Mouse (Mus musculus) adrenal gland (tissue): ENCODE measurements around the gene Smpx.

Experiments
- intact Hi-C: fragments of 180-260 bp; cut with DNase I; formaldehyde crosslinking; loops from one replicate; pipeline ENCODE4 v1.15.1; 2025
- long read RNA-seq, 2 experiments: library from polyadenylated mRNA; unstranded; transcript quantifications; one replicate each; pipeline ENCODE4 v2.0.0; 2020; ENCODE audit warnings: borderline replicate concordance in 1 of 2; ENCODE audit not compliant: insufficient replicate concordance in 1 of 2

The Smpx gene
- long read RNA-seq, experiment 1, transcript Smpx-203 (5 exons, 898 nt): major isoform, 5 of 12 reads
- long read RNA-seq, experiment 1, partial matches to known transcripts: 3 of 12 reads
- long read RNA-seq, experiment 1, other reads (novel, unspliced or antisense): 2 of 12 reads
- long read RNA-seq, experiment 2, partial matches to known transcripts: 6 of 22 reads
- long read RNA-seq, experiment 2, other reads (novel, unspliced or antisense): 6 of 22 reads

DNA sequence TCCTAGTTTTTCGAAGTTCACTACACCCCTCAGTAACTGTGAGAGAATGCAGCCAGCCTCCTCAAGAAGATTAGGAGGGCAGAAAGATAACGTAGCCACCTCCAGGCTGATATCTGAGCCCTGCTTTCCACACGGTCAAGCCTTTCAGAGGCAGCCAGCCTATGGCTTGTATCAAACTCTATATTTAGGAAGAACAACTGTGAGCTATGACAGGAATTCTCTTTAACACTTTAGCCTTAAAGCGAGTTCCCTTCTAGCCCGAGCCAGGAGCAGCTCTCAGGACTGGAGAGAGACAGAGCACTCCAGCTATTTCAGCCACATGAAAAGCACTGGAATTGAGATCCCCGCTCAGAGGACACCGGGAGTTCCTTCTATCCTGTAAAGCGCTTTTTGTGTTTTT is at the start of gene Smpx:
Gene Smpx, plus strand, starts transcription at position 49 of the 400 bp plus-strand sequence.
- intact Hi-C loops: no loop called here

DNA sequence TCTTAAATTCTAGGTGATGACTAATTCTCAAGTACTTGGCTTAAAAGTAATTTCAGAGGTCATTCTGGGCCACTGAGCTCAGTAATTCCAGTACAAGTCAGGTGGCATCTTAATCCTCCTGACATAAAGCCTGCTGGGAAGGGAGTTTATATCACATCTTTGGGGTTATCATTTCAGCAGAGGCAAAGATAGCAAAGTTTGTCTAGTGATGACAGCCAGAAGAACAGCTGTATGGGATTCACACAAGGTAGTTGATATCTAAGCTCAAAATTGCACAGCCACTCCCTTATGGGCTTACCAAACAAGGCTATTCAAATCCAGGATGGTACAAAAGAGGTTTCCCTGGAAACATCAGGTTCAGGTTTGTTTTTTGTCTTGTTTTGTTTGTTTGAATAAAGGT is 43.7 kb upstream of the Smpx start:
- intact Hi-C loops: no loop called here

DNA sequence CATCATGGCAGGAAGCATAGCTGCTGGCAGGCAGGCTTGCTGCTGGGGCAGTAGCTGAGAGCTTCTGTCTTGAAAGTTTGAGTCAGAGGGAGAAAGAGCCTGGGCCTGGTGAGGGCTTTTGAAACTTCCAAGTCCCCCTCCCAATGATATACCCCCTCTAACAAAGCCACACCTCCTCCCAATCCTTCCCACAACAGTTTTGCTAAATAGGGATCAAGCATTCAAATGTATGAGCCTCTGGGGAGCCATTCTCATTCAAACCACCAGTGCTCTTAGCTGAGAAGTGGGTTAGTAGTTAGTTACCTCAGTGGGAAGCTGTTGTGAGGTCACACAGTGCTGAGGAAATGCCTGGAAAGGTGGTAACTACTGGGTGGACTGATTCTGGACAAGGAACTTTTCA is 41.4 kb upstream of the Smpx start:
- intact Hi-C loops: no loop called here

DNA sequence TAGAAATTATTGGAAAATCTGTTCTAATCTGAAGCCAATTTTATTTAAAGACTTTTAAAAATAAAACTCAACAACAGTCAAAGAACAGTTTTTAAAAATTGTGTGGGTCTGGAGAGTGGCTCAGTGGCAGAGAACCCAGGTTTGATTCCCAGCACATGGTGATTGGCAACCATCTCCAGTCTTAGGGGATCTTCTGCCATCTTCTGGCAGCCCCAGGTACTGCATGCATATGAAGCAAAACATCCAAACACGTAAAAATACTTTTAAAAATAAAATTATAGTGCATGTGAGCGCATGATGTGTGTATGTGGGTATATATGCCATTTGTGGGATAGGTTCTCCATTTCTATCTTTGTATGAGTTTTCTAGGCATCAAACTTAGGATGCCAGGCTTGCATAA is 26.9 kb upstream of the Smpx start:
- intact Hi-C loops: no loop called here

DNA sequence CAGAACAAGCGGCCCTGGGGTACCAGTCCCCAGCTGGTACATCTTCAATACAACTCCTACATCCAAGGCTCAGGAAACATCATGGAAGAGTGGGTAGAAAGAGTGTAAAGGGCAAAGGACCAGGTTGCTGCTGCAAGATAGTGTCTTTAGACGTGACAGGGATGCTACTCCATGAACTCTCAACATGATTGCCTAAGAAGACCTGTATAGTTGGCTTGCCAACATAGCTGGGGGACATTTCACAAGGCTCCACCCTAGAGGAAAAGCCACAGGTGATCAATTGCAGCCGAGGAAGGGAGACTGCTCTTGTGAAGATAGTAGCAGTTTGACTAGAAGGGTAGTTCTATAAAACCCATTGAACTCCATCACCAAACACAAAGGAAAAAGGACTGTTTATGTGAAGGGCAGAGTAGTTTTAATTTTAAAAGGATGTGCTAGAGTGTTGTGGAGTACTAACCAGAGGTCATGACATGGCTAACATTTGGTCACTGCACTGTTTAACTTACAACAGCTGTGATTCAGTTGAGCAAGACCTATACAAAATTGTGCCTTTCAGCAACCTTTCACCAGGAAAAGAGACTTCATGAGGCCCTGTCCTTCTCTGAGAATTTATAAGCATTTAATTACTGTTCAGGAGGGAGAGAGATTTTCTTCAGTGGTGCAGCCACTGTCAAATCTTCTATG is 23.9 kb upstream of the Smpx start:
- intact Hi-C loops: no loop called here

DNA sequence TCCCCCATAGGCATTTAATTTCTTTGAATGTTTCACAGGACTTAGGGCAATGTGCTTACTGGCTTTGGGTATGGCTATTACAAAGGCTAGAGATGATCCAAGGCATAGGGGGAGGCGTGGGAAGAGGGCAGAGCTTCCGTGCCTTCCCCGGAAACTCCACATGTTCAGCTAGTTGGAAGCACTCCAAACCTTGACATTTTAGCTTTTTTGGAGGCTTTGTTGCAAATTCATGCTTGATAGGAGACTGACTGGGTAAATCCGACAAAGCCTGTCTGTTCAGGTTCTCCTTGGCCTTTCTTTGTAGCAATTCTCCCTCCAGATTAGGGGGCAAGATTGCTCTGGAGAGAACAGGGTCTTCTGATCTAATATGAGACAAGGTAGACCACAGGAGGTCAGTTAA is 7.5 kb upstream of the Smpx start:
- intact Hi-C loops: no loop called here

DNA sequence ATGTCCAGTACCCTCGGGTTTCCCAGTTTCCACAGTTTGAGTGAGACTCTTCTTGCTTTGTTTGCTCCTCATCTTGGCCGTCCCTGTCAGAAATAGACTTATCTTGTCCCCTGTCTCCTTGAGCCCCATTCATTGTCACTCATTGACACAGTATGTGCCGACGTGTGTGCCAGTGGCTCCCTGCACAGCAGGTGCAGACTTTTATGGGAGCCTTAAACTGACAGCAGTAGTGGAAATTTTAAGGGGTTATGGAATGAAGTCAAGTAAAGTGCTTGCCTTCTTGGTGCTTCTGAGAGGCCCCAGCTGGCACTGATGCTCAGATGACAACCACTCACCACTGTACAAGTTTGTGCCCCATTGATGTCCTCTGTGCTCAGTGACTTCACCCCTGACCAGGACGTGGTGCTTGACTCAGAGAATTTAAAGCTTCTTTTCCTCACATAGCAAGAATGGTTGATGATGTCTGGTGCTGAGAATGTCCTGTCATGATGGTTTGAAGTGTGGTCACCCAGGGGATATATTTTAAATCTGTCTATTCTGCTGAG is 1.0 kb upstream of the Smpx start:
- intact Hi-C loops: no loop called here

DNA sequence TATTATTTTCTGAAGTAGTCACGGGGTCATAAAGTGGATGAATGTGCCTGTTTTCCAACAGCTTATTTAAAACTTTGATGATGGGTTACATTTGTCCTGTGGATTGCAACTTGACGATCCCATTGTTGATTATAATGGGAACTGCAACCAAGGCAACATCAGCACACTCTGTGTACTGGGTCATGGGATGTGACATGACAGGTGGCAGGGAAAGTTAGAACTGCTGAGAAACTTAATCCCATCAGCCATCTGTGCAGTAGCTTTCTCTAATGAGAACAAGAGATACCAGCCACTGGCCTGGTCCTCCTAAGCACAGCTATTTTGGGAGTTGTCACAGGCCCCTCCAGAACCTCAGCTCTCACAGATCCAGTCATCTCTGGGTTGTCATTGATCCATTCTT is 8.5 kb downstream of the Smpx start:
- intact Hi-C loops: no loop called here

DNA sequence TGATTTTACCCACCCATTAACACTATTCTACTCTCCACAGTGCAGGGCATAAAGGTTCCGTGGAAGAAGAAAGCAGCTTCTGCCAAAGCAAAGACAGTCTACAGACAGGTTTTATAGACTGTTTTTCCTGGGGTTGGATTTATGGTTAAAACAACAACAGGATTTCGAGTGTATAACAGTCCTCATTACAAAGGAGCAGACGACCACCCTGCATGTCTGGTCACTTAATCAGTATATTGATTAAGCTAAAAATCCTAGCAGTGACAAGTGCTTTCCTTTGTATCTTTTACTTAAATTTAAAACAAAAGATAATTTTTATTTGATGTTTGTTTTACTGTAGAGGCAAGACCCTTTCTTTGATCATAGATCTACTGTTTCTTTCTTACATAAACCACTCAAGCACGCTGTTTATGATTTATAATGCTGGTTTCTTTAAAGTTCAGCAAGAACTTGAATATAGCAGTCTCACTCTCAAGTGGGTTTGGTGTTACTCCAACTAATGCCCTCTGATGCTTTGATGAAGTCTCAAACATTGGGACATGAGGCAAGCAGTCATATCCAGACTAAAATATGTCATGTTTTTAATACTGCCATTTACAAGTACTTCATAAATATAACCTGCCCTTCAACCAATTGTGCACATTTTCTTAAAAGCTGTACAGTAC is 10.0 kb downstream of the Smpx start:
- intact Hi-C loops: no loop called here

DNA sequence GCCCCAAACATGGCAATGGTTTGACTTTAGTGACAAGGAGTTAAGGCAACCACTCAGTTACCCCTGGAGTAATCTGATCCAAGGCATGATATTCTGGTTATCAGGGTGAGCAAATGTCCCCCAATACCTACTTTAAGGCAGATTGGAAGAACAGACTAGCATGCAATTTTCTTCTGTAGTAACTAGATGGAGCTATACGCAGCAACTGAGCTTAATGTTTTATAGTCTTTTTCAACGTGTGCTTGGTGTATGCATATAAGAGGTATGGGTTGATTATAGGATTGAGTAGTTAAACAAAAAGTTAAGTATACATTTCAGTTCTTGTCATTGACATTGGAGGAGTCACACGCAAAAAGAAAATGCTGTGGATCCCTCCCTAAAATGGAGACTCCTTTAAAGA is 21.2 kb downstream of the Smpx start:
- intact Hi-C loops: no loop called here

DNA sequence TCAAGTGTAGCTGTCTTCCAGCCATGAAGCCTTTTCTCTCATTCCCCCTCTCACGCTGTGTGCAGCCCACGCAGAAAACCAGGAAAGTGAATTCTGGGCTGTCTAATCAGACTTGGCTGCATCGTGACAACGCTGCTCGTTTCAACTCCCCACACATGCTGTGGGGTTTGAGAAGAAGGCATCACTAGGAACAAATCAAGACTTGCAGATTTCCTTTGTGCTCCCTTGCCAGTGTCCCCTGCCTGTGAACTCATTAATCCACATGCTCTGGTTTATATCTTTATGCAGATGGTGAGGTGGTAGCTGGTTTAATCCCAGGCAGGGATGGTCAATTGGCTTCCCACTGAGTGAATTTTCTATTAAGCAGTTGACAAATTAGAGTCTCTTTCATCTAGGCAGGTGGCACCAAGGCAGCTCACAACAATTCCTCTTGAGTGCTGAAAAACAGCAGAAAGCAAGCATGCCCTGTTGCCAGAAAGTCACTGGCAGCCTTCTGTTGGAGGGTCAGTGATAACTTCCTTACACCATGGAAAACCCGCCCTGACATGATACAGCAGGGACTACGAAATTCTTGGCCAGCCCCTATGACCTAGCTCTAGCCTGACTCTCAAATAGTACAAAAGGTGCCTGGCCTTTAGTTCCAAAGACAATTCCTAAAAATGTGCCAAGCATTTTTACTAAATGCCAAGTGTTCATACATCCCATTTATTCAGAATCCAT is 32.1 kb downstream of the Smpx start:
- intact Hi-C loops: loop anchor here (5.0 kb wide), 1 partner anchor 1192 kb away; no protein-coding TSS in a partner anchor

DNA sequence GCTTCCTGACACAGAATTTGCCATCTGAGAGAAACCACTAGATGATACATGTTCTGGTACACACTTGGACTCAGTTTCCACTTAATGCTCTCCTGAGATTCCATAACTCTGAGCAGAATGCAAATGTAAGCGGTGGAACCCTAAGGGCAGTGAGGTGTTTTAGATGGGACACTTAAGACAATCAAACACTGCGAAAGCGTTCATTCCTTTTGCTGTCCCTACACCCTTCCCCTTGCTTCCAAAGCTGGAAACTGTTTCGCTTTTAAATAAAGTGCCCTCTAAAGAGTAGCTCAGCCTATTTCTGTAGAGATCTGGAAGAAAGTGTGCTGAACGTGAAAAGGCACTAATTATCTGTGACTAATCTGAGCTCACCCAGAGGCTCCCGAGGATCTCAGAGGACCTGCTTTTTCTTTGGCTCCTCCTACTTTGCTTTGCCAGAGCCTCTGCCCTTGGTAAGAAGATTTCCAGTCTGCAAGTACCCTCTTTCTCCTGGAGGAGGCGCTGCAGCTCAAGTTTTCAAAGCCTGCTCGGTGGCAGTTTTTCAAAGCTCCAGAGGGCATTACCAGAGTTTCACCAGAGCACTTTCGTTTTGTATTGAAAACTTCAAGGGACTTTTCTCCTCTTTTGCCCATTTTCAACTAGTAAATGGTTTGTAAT is 33.1 kb downstream of the Smpx start:
- intact Hi-C loops: loop anchor here (5.0 kb wide), 1 partner anchor 1191 kb away; no protein-coding TSS in a partner anchor

DNA sequence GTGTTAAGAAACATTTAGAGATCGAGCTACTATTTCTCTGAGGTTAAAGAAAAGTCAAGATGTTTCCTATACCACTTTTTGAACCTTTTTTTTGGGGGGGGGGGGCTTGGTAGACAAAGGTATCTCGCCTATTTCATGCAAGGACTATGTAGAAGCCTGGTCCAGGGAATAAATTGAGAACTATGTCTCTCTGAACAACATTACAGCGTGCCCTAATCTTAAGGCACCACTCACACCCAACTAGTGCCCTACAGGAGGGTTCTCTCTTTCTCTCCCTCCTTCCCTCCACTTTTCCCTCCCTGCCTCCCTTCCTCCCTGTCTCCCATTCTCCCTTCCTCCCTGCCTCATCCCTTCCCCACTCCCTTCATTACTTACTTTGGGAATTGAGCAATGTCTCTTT is 33.6 kb downstream of the Smpx start:
- intact Hi-C loops: loop anchor here (5.0 kb wide), 1 partner anchor 1190 kb away; no protein-coding TSS in a partner anchor

DNA sequence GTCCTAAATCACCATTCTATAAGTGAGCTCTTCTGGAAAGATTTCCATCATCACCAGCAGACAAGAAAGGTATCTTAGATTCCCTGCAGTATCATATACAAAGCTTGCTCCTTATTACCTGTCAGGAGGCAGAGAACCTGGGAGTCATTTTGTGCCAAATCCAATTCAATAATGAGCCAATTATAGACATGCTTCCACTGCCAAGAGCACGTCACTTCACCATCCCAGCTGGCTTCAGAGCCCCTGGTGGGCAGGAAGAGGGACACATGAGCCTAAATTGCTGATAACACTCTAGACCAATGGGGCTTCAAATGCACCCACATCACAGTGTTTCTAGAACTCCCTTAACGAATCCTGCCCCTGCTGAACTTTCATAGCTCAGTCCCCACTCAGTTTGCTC is 35.1 kb downstream of the Smpx start:
- intact Hi-C loops: loop anchor here (5.0 kb wide), 1 partner anchor 1188 kb away; no protein-coding TSS in a partner anchor

DNA sequence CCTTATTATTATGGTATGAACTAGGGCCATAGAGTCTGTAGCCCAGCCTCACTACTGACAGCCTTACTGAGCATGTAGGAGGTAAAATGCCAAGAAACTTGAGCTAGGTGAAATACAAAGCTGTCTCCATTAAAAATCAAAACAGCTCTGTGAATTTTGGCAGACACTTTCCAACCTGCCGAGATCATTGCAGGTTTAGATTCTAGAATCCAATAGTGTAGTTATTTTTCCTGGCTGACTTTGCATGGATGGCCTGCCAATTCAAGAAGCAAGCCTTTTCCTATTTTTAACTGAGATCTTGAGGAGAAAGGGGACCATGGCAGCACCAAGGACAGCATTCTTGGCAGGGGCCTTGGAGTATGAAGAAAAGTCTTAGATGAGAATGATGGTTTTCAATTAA is 35.6 kb downstream of the Smpx start:
- intact Hi-C loops: loop anchor here (5.0 kb wide), 1 partner anchor 1188 kb away; no protein-coding TSS in a partner anchor

DNA sequence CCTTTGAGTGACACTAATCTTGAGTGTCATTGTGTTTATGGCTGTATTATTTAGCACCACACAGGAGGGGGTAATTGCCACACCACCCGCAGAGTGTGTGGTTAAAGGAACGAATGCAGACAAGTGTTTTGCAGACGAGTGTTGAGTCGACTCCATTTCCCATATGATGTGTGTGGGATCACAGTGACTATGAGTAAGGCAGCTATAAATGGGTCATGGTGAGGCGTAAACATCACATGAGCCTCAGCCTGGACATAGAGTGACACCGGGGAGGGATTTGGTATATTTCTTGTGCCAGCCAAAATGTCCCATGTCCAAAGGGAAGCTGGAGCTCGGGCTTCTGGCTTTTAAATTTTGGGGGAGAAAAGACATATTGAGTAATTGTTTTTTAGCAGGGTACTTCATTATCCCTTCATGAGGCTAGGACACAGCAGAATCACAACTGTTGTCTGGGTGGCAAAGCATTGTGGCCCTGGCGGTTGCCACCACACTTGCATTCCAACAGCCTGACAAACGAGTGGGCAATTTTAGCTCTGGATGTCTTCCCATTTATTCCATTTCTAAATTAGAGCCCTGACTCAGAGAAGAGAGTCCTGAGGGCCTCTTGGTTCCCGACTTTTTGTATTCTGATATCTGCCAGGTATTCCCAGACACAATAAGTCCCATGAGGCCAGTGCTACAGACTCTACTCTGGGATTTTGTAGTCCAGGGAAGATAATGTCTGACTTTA is 49.3 kb downstream of the Smpx start:
- intact Hi-C loops: no loop called here

DNA sequence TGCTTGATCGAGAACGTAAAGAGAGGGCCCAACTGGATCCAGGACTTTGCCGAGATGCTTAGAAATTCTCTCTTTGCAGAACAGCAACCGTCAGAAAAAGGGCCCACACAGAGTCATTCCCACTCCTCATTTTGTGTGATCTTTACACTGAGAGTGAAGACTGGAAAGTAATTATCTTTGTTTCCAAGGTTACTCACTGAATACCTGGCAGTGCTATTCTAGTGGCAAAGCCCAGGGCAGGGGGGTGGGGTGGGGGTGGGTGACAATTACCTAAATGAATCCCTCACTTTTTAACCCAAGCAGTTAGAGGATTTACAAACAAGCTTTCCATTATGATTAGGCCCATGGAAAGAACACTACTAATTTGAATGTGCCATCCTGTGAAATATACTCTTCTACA is 55.8 kb downstream of the Smpx start:
- intact Hi-C loops: no loop called here

DNA sequence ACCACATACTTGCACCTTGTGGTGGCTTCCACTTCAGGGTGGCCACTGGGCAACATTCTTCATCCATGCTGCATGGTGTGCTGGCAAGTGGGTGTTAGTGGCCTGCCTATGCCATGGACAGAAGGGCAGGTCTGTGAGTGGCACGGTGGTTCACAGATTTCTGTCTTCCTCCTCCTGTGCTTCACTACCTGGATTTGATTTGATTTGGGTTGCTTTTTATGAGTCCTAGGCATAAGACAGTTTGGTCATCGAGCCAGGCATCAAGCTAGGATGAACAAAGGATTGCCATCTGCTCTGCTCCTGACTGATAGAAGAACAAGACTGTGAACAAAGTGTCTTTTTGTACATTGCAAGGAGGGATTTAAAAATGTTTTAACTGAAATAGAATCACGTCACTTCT is 63.8 kb downstream of the Smpx start:
- intact Hi-C loops: no loop called here

DNA sequence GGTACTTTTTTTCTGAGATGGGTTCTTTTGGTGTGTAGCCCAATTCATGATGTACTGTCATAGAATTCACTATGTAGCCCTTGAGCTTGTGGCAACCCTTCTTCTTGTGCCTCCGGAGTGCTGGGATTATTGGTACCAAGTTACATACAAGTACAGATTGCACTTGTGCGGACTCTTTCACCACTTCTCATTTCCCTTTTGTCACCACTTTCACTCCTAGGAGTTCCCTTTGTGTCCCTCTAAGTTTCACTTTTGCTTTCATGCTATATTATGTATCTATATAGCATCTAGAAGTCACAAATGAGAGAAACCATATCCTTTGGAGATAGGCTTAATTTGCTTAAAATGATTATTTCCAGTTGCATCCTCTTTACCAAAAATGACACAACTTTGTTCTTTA is 103.0 kb downstream of the Smpx start:
- intact Hi-C loops: no loop called here
